Mouse (Mus musculus) CH12.LX (cell line): ENCODE results near the gene Gtf2ird2. TPM values are rescaled to one million over a fixed set of nuclear protein-coding genes. Genes with fewer than 3 reads are reported as not detected.

Source experiments
- DNase-seq: peaks from one replicate; pipeline ENCODE4 v3.0.0-alpha.2; 2013; ENCODE audit errors: extremely low read depth
- H3K27ac ChIP-seq: 2 replicates; pipeline ENCODE4 v1.5.1; 2012; ENCODE audit warnings: low read depth, mild to moderate bottlenecking, control low read depth, moderate library complexity; ENCODE audit not compliant: insufficient read depth
- H3K27me3 ChIP-seq: replicated peaks from 2 replicates; pipeline ENCODE3; 2012; ENCODE audit warnings: inconsistent platforms
- H3K36me3 ChIP-seq, 2 experiments: replicated peaks in 1 of 2; 2 replicates each; pipeline versions ENCODE3 to v1.6.1; 2012; ENCODE audit warnings: inconsistent platforms in 1 of 2, low read length in 1 of 2, mild to moderate bottlenecking in 1 of 2, mixed read lengths in 1 of 2, moderate library complexity in 1 of 2; ENCODE audit not compliant: control insufficient read depth in 1 of 2, insufficient read depth in 1 of 2
- H3K4me1 ChIP-seq, 2 experiments: 2 replicates each; pipeline ENCODE4 v1.6.1; 2012; ENCODE audit warnings: inconsistent platforms in 1 of 2, moderate library complexity in 1 of 2; ENCODE audit not compliant: insufficient read depth in 2 of 2, control insufficient read depth in 1 of 2
- H3K4me2 ChIP-seq: 2 replicates; pipeline ENCODE4 v1.6.1; 2012; ENCODE audit warnings: low read depth, mild to moderate bottlenecking, control low read depth; ENCODE audit not compliant: poor library complexity, insufficient read depth, severe bottlenecking
- H3K4me3 ChIP-seq, 3 experiments: fragments of 150-350 bp in 1 of 3; sonication (generic) in 1 of 3; replicated peaks in 1 of 3; 2 replicates each; pipeline versions ENCODE3 to v1.5.1; 2011 to 2012; ENCODE audit warnings: low read depth in 2 of 3, low read length in 2 of 3, mild to moderate bottlenecking in 2 of 3, moderate library complexity in 2 of 3, control low read depth in 1 of 3, improper control_type of control experiment in 1 of 3, inconsistent platforms in 1 of 3, mixed read lengths in 1 of 3; ENCODE audit not compliant: poor library complexity in 1 of 3
- H3K79me2 ChIP-seq: replicated peaks from 2 replicates; pipeline ENCODE4 v1.6.1; 2012; ENCODE audit warnings: mild to moderate bottlenecking, moderate library complexity; ENCODE audit not compliant: control insufficient read depth, poor library complexity, insufficient read depth, severe bottlenecking; ENCODE audit errors: extremely low read depth
- H3K9ac ChIP-seq: 2 replicates; pipeline ENCODE4 v1.6.1; 2012; ENCODE audit warnings: low read depth, mild to moderate bottlenecking, control low read depth, moderate library complexity; ENCODE audit not compliant: insufficient read depth
- H3K9me3 ChIP-seq: replicated peaks from 2 replicates; pipeline ENCODE3; 2012; ENCODE audit warnings: low read length, inconsistent platforms, mixed read lengths
- CTCF ChIP-seq, 2 experiments: IDR thresholded peaks in 1 of 2; conservative IDR thresholded peaks in 1 of 2; 2 replicates each; pipeline ENCODE4 v1.5.1; 2011 to 2012; ENCODE audit warnings: low read depth in 2 of 2, low read length in 2 of 2, improper control_type of control experiment in 1 of 2, inconsistent platforms in 1 of 2, mild to moderate bottlenecking in 1 of 2, moderate library complexity in 1 of 2
- ETS1 ChIP-seq: conservative IDR thresholded peaks from 2 replicates; pipeline ENCODE4 v1.6.1; 2012; ENCODE audit warnings: low read depth, mild to moderate bottlenecking, inconsistent platforms, low read length, improper control_type of control experiment, moderate library complexity
- GABPA ChIP-seq: IDR thresholded peaks from 2 replicates; pipeline ENCODE4 v1.6.1; 2012; ENCODE audit warnings: low read depth, low read length, improper control_type of control experiment, inconsistent platforms; ENCODE audit not compliant: insufficient replicate concordance
- IRF4 ChIP-seq: IDR thresholded peaks from 2 replicates; pipeline ENCODE4 v1.6.1; 2014; ENCODE audit warnings: low read depth, mild to moderate bottlenecking, inconsistent platforms, low read length, improper control_type of control experiment
- KAT2A ChIP-seq: IDR thresholded peaks from 2 replicates; pipeline ENCODE4 v1.6.1; 2012; ENCODE audit warnings: low read length, improper control_type of control experiment, inconsistent platforms; ENCODE audit not compliant: insufficient replicate concordance
- MEF2A ChIP-seq: IDR thresholded peaks from 2 replicates; pipeline ENCODE4 v1.6.1; 2014; ENCODE audit warnings: low read depth, mild to moderate bottlenecking, inconsistent platforms, low read length, improper control_type of control experiment, borderline replicate concordance
- MXI1 ChIP-seq: IDR thresholded peaks from 2 replicates; pipeline ENCODE4 v1.6.1; 2011; ENCODE audit warnings: mild to moderate bottlenecking, low read depth, low read length, improper control_type of control experiment
- MYC ChIP-seq: IDR thresholded peaks from 2 replicates; pipeline ENCODE4 v1.6.1; 2011; ENCODE audit warnings: low read depth, mild to moderate bottlenecking, improper control_type of control experiment, low read length
- NELFE ChIP-seq: IDR thresholded peaks from 2 replicates; pipeline ENCODE4 v1.6.1; 2011; ENCODE audit warnings: low read depth, low read length, improper control_type of control experiment
- POLR2AphosphoS2 ChIP-seq: IDR thresholded peaks from 2 replicates; pipeline ENCODE4 v1.6.1; 2011; ENCODE audit warnings: low read depth, low read length, improper control_type of control experiment
- RCOR1 ChIP-seq: conservative IDR thresholded peaks from 2 replicates; pipeline ENCODE4 v1.6.1; 2012; ENCODE audit warnings: low read depth, mild to moderate bottlenecking, inconsistent platforms, low read length, improper control_type of control experiment
- SIN3A ChIP-seq: IDR thresholded peaks from 2 replicates; pipeline ENCODE4 v1.6.1; 2012; ENCODE audit warnings: low read length, improper control_type of control experiment, inconsistent platforms
- SMC3 ChIP-seq: IDR thresholded peaks from 2 replicates; pipeline ENCODE4 v1.6.1; 2011; ENCODE audit warnings: low read depth, low read length, improper control_type of control experiment
- USF1 ChIP-seq: IDR thresholded peaks from 2 replicates; pipeline ENCODE4 v1.6.1; 2014; ENCODE audit warnings: low read depth, mild to moderate bottlenecking, inconsistent platforms, low read length, improper control_type of control experiment
- USF2 ChIP-seq: conservative IDR thresholded peaks from 2 replicates; pipeline ENCODE4 v1.6.1; 2011; ENCODE audit warnings: low read depth, low read length, improper control_type of control experiment
- ZKSCAN1 ChIP-seq: IDR thresholded peaks from 2 replicates; pipeline ENCODE4 v1.6.1; 2012; ENCODE audit warnings: low read depth, inconsistent platforms, low read length, improper control_type of control experiment, borderline replicate concordance
- ZNF384 ChIP-seq: IDR thresholded peaks from 2 replicates; pipeline ENCODE4 v1.6.1; 2012; ENCODE audit warnings: low read depth, low read length, improper control_type of control experiment, inconsistent platforms
- dilution Hi-C: fragments of 300-500 bp; cut with MboI; formaldehyde crosslinking; loops from 2 replicates; pipeline ENCODE4 v1.14.3; 2020; ENCODE audit warnings: low sequenced_read_pairs; ENCODE audit not compliant: extremely low pct_unique_long_range_greater_than_20kb, extremely low pct_ligation_motif_present
- in situ Hi-C: fragments of 300-500 bp; cut with MboI; formaldehyde crosslinking; loops from 3 replicates; pipeline ENCODE4 v1.14.3; 2019; ENCODE audit warnings: low sequenced_read_pairs, low pct_ligation_motif_present, low pct_unique_long_range_greater_than_20kb, mixed read lengths
- polyA plus RNA-seq: library from polyadenylated mRNA; unstranded; fragments of >175 nt; gene quantifications from 2 replicates; pipeline ENCODE4 v1.2.1, GENCODE M21; 2012; ENCODE audit warnings: low read depth; ENCODE audit not compliant: insufficient read length
- total RNA-seq, 2 experiments: library from RNA; depleted of rRNA; stranded (reverse); fragments of 300-350 nt in 1 of 2; fragments of >200 nt in 1 of 2; gene quantifications; 2 replicates each; pipeline ENCODE4 v1.2.3; 2012 to 2014

The Gtf2ird2 gene
- total and polyA plus RNA-seq, 3 experiments, result 1.9 to 9.7 (median 4.7) TPM

GRCm38 (mm10) chr5:134246146-134246545, 62.3 kb downstream of the Gtf2ird2 start:
- TF ChIP-seq RCOR1 (no peak), GABPA (no peak), IRF4 (no peak)
- TF ChIP-seq, all 38 proteins: peak for 0
- no peak overlapping the region for H3K4me2 ChIP-seq
- H3K27ac ChIP-seq, result 0 out of 2 replicates have a peak overlapping the region, but pooled peaks have one; percentile 4
- H3K79me2 ChIP-seq, result no peaks in the 10 kb centered on the region
- DNase-seq, result no peak
- H3K9me3 ChIP-seq, result no peaks in the 10 kb centered on the region
- in situ Hi-C loops (no loop called here), dilution Hi-C loops (no loop called here)
- H3K4me1 ChIP-seq, result no peaks in the 10 kb centered on the region
- H3K27me3 ChIP-seq, result no peaks in the 10 kb centered on the region
- H3K4me3 ChIP-seq, result no peak overlapping the region
- peaks cover 81 to 97% of the 10 kb centered on the region in 2 experiments for H3K36me3 ChIP-seq
- H3K9ac ChIP-seq, result no peak overlapping the region

DNA sequence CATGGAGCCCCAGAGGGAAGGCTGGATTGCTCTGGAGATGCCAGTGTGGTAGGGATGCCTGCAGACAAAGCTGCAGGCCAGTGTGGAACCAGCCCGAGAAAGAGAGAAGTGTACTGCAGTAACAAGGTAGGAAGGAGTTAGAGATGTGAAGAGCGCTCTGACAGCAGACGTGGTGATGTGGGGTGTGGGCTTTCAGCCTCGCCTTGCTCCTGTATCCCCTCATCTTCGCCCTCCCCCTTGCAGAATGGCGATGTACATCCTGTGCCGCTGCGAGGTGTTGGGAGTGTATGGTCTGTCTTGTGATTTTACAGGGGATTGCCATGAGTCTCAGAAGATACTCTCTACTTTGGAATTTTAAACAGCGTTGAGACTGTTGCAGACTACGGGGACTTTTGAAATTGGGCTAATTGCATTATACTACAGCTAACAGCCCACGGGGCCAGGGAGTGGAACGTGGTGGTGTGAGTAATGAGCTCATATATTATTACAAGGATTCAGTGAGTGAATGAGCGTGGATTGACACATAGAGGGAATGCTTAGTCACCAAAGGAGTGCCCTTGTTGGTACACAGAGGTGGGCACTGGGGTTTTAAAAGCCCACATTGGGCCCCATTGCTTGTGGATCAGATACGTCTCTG, 64.9 kb downstream of the Gtf2ird2 start:
- Histone ChIP-seq H3K4me1 (no peaks in the 10 kb centered on the region; a peak in 1 of 4 replicates), H3K9me3 (no peaks in the 10 kb centered on the region), H3K9ac (no peak overlapping the region), H3K36me3 (peaks cover 77 to 96% of the 10 kb centered on the region in 2 experiments), H3K27ac (no peak overlapping the region), H3K79me2 (no peaks in the 10 kb centered on the region), H3K4me3 (no peak overlapping the region), H3K4me2 (no peak overlapping the region), H3K27me3 (no peaks in the 10 kb centered on the region)
- in situ Hi-C loops (no loop called here), dilution Hi-C loops (no loop called here)
- DNase-seq, result no peak
- TF ChIP-seq SMC3, result no peak
- TF ChIP-seq POLR2AphosphoS2, result no peak
- no peak for TF ChIP-seq SIN3A
- TF ChIP-seq ZKSCAN1, result no peak
- TF ChIP-seq USF1, result no peak
- no peak for TF ChIP-seq KAT2A
- TF ChIP-seq MYC, result no peak
- no peak for TF ChIP-seq GABPA
- no peak for TF ChIP-seq USF2
- no peak for TF ChIP-seq ZNF384
- no peak for TF ChIP-seq CTCF (conservative IDR thresholded peaks at IDR 0.05 in 1 of 2, IDR thresholded peaks at IDR 0.05 in 1 of 2; ENCODE audit: low read depth in 2 of 2, low read length in 2 of 2)
- no peak for TF ChIP-seq MEF2A
- no peak for TF ChIP-seq NELFE
- TF ChIP-seq ETS1, result no peak
- no peak for TF ChIP-seq IRF4
- no peak for TF ChIP-seq MXI1
- TF ChIP-seq, all 38 proteins: peak for 0
